Comparison of ENCODE assay signal across 16 mouse cellular contexts in genomic region chr2:141280817-141281216, GRCm38 (mm10).
"Had no signal": no experiment of that assay in that cellular context is flagged by ENCODE, and none has a peak within 500 bp of the region (broad histone marks: within the 10 kb centered on the region; RNA-seq: fewer than 3 reads in every experiment).

No protein-coding gene starts in this region.

- H3K4me1 ChIP-seq: neural tube, embryonic 12.5 days; neural tube, embryonic 13.5 days; neural tube, embryonic 15.5 days; stomach, embryonic 15.5 days had no signal

- H3K27ac ChIP-seq: neural tube, embryonic 12.5 days; neural tube, embryonic 13.5 days; neural tube, embryonic 15.5 days; stomach, embryonic 15.5 days; stomach, postnatal 0 days had no signal

- DNase-seq: retina, postnatal 1 day; right cerebral cortex, adult 18-20 months; right cerebral cortex, postnatal 25 days; right cerebral cortex, postnatal 4 days; spleen, adult 18-20 months; thymus, adult 18-20 months; thymus, adult 2 months; thymus, postnatal 14 days; thymus, postnatal 25 days; thymus, postnatal 36 days; thymus, postnatal 4 days had no signal

- H3K27me3 ChIP-seq: neural tube, embryonic 12.5 days; neural tube, embryonic 13.5 days; neural tube, embryonic 15.5 days; stomach, embryonic 15.5 days had no signal

- H3K4me3 ChIP-seq: neural tube, embryonic 12.5 days; neural tube, embryonic 13.5 days; neural tube, embryonic 15.5 days; stomach, embryonic 15.5 days had no signal

- H3K9me3 ChIP-seq: neural tube, embryonic 12.5 days; neural tube, embryonic 13.5 days; neural tube, embryonic 15.5 days; stomach, embryonic 15.5 days had no signal

- H3K36me3 ChIP-seq: neural tube, embryonic 12.5 days; neural tube, embryonic 13.5 days; neural tube, embryonic 15.5 days; stomach, embryonic 15.5 days had no signal

- H3K9ac ChIP-seq: neural tube, embryonic 12.5 days; neural tube, embryonic 13.5 days; neural tube, embryonic 15.5 days; stomach, embryonic 15.5 days had no signal

- H3K4me2 ChIP-seq: neural tube, embryonic 12.5 days; neural tube, embryonic 13.5 days; neural tube, embryonic 15.5 days; stomach, embryonic 15.5 days had no signal
